Mouse (Mus musculus) small intestine, adult 2 months (tissue): Measurements from ENCODE around the gene Ep400. TPM values are rescaled to one million over a fixed set of nuclear protein-coding genes. Genes with fewer than 3 reads are reported as not detected.

Source experiments
- H3K27ac ChIP-seq: fragments of 200-500 bp; 2 replicates; pipeline ENCODE4 v1.5.1; 2012; ENCODE audit warnings: low read depth, low read length, control low read depth, inconsistent platforms; ENCODE audit not compliant: insufficient read depth
- H3K27me3 ChIP-seq: fragments of 200-500 bp; 2 replicates; pipeline ENCODE4 v1.6.1; 2012; ENCODE audit warnings: mild to moderate bottlenecking, moderate library complexity, low read length, inconsistent platforms; ENCODE audit not compliant: control insufficient read depth, insufficient read depth
- H3K36me3 ChIP-seq: fragments of 200-500 bp; 2 replicates; pipeline ENCODE4 v1.6.1; 2012; ENCODE audit warnings: mild to moderate bottlenecking, low read length, control low read depth, inconsistent platforms; ENCODE audit not compliant: control insufficient read depth, insufficient read depth
- H3K4me1 ChIP-seq: fragments of 200-500 bp; 2 replicates; pipeline ENCODE4 v1.6.1; 2012; ENCODE audit warnings: low read length, inconsistent platforms, mixed read lengths; ENCODE audit not compliant: control insufficient read depth, insufficient read depth, insufficient read length
- H3K4me3 ChIP-seq: fragments of 200-500 bp; 2 replicates; pipeline ENCODE4 v1.5.1; 2012; ENCODE audit warnings: low read depth, mild to moderate bottlenecking, control low read depth, inconsistent platforms, low read length, moderate library complexity
- CTCF ChIP-seq: fragments of 200-500 bp; IDR thresholded peaks from 2 replicates; pipeline ENCODE4 v1.5.1; 2012; ENCODE audit warnings: low read depth, mild to moderate bottlenecking, control low read depth, inconsistent platforms, low read length, moderate library complexity, mixed read lengths; ENCODE audit not compliant: insufficient replicate concordance, insufficient read length; ENCODE audit errors: extremely low read depth
- POLR2A ChIP-seq: fragments of 200-500 bp; IDR thresholded peaks from 2 replicates; pipeline ENCODE4 v1.6.1; 2012; ENCODE audit warnings: low read depth, mild to moderate bottlenecking, control low read depth, inconsistent platforms, low read length, moderate library complexity
- WGBS: fragments of 180-500 bp; shearing (Covaris S2); methylation state at CpG from one replicate; pipeline ENCODE4 v1.1.7; 2018; 5-methylcytosine and 5-hydroxymethylcytosine counted together
- polyA plus RNA-seq: library from polyadenylated mRNA; depleted of rRNA; stranded (reverse); fragments of >200 nt; gene quantifications from 2 replicates; pipeline ENCODE4 v1.2.3, GENCODE M21; 2012

Gene Ep400
- polyA plus RNA-seq, 1 experiment: 45.0 TPM

DNA sequence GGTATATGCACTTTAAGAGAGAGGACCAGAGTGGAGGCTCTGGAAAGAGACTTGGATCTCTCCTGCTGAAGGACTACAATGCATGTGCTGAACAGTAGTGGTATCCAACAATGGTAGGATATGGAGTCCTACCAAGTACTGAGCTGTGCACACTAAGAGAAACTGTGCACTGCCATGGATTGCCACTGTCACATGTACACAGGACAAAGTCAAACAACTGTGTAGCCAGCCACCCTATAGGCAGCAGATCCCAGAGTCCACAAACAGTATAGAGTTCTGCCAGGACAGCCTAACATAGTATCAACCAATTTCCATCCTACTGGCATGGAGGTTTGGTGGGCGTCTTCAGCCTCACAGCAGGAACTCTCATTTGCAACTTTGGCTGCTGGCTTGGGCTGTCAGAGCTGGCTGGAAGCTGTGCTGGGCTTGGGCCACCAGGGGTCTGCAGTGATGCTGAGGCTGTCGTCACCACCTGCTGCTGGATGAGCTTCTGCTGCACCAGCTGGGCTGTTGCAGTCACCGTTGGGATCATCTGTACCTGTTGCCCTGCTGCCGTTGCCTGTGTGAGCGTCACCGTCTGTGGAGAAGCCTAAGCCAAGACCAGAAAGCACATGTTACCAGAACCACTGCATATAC is 104.9 kb downstream of the Ep400 start:
- H3K4me1 ChIP-seq: no peaks in the 10 kb centered on the region
- H3K27ac ChIP-seq: no peak overlapping the region
- peaks cover 61% of the 10 kb centered on the region for H3K36me3 ChIP-seq
- TF ChIP-seq POLR2A (no peak), CTCF (no peak)
- no peaks in the 10 kb centered on the region for H3K27me3 ChIP-seq
- no peak overlapping the region for H3K4me3 ChIP-seq
- WGBS: 75% methylated on average over 6 of the region's 6 CpGs

GRCm38 (mm10) chr5:110664750-110665269 is 105.7 kb downstream of the Ep400 start:
- Histone ChIP-seq H3K4me3 (no peak overlapping the region), H3K4me1 (no peaks in the 10 kb centered on the region), H3K36me3 (peaks cover 56% of the 10 kb centered on the region), H3K27ac (no peak overlapping the region), H3K27me3 (no peaks in the 10 kb centered on the region)
- WGBS: 89% methylated on average over 2 of the region's 2 CpGs
- TF ChIP-seq CTCF: no peak

GRCm38 (mm10) chr5:110664041-110664440 is 106.5 kb downstream of the Ep400 start:
- no peak overlapping the region for H3K27ac ChIP-seq
- 81% methylated on average over 2 of the region's 2 CpGs for WGBS
- peaks cover 50% of the 10 kb centered on the region for H3K36me3 ChIP-seq
- no peaks in the 10 kb centered on the region for H3K4me1 ChIP-seq
- TF ChIP-seq CTCF (no peak), POLR2A (no peak)
- H3K4me3 ChIP-seq: no peak overlapping the region
- H3K27me3 ChIP-seq: no peaks in the 10 kb centered on the region

DNA sequence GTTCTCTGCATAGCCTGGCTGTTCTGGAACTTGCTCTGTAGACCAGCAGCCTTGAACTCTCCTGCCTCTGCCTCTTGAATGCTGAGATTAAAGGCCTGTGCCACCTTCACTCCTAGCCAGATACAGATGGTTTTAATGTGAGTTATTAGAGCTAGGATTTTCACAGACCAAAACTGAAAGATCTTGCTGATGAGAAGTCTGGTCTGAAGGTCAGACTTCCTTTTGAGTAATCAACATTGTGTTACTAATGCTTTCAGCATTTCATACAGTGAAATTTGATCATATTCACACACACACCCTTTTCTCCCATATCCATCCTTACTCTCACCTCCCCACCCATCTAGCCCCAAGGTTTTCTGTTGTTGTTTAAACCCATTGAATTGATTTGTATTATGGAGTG is 110.8 kb downstream of the Ep400 start:
- TF ChIP-seq CTCF (no peak), POLR2A (no peak)
- H3K4me3 ChIP-seq: no peak overlapping the region
- no peaks in the 10 kb centered on the region for H3K4me1 ChIP-seq
- H3K27ac ChIP-seq: no peak overlapping the region
- H3K27me3 ChIP-seq: no peaks in the 10 kb centered on the region
- peaks cover 48% of the 10 kb centered on the region for H3K36me3 ChIP-seq

GRCm38 (mm10) chr5:110653686-110654085 is 116.8 kb downstream of the Ep400 start:
- 0 out of 2 replicates have a peak, but pooled peaks cover 3% of the 10 kb centered on the region for H3K4me1 ChIP-seq
- H3K4me3 ChIP-seq: peak overlapping the region; percentile 96
- TF ChIP-seq POLR2A: no peak
- TF ChIP-seq CTCF: no peak
- no peak overlapping the region for H3K27ac ChIP-seq
- no peaks in the 10 kb centered on the region for H3K27me3 ChIP-seq
- WGBS: under 1% methylated on average over 37 of the region's 37 CpGs
- peaks cover 46% of the 10 kb centered on the region for H3K36me3 ChIP-seq

- peak within 1 kb of the TSS; percentile 96 for H3K4me3 ChIP-seq
- peaks cover 44% of the 10 kb centered on the region for H3K36me3 ChIP-seq
- WGBS: under 1% methylated on average over 91 of the region's 91 CpGs
- 0 out of 2 replicates have a peak, but pooled peaks cover 3% of the 10 kb centered on the region for H3K4me1 ChIP-seq
- TF ChIP-seq POLR2A: peak; percentile 68; the same call in 1 of the 2 replicates
- no peak for TF ChIP-seq CTCF
- H3K27me3 ChIP-seq: no peaks in the 10 kb centered on the region
- H3K27ac ChIP-seq: no peak within 1 kb of the TSS
Observed at GRCm38 (mm10) chr5:110652719-110653648, 117.5 kb downstream of the Ep400 start, which contains the start of the genes Noc4l and Ddx51. Noc4l (minus strand) TSS chr5:110653417. Ddx51 (plus strand) TSS chr5:110653451.

- Histone ChIP-seq H3K4me3 (no peak overlapping the region), H3K4me1 (no peaks in the 10 kb centered on the region), H3K36me3 (peaks cover 26% of the 10 kb centered on the region), H3K27me3 (no peaks in the 10 kb centered on the region), H3K27ac (no peak overlapping the region)
- no peak for TF ChIP-seq POLR2A
- TF ChIP-seq CTCF: no peak
Observed at GRCm38 (mm10) chr5:110646377-110646776, 124.1 kb downstream of the Ep400 start.
